Mouse (Mus musculus) kidney, adult 2 months (tissue): ENCODE results near the gene Bcl9l.

Experiments
- CTCF ChIP-seq: fragments of 200-500 bp; conservative IDR thresholded peaks from 2 replicates; pipeline ENCODE4 v1.5.1; 2011; ENCODE audit warnings: low read depth, mild to moderate bottlenecking, control low read depth, low read length, moderate library complexity, mixed read lengths; ENCODE audit not compliant: insufficient read depth, insufficient read length
- POLR2A ChIP-seq: fragments of 200-500 bp; IDR thresholded peaks from one replicate; pipeline ENCODE4 v1.6.1; 2011; ENCODE audit warnings: low read depth, low read length, control low read depth

GRCm38 (mm10) chr9:44515131-44515751 lies 32.6 kb downstream of the Bcl9l start:
- TF ChIP-seq CTCF (no peak), POLR2A (no peak)
